Mouse (Mus musculus): ENCODE data around the gene Rce1. TPM values are rescaled to one million over a fixed set of nuclear protein-coding genes. Genes with fewer than 3 reads are reported as not detected.

Rce1 gene
- polyA plus RNA-seq (2015; fragmentation: Nextera tagmentation; extraction: Ambion mirVana): 51.0 and 51.9 TPM in 2 replicates

GRCm38 (mm10) chr19:4625179-4625828 is at the start of gene Rce1:
TSS of gene Rce1 (minus strand) at chr19:4625641.
- DNase-seq (ENCODE audit: low spot score): peak; percentile 91

GRCm38 (mm10) chr19:4672401-4672800 is 47.0 kb upstream of the Rce1 start:
- DNase-seq (ENCODE audit: low spot score): no peak

GRCm38 (mm10) chr19:4670776-4671175 is 45.3 kb upstream of the Rce1 start:
- no peak for DNase-seq (ENCODE audit: low spot score)

- DNase-seq (ENCODE audit: low spot score): no peak
These were observed 41.4 kb upstream of the Rce1 start for GRCm38 (mm10) chr19:4666815-4667214.

- no peak for DNase-seq (ENCODE audit: low spot score)
These were observed 32.7 kb upstream of the Rce1 start for GRCm38 (mm10) chr19:4658156-4658555.

GRCm38 (mm10) chr19:4646917-4647492 is 21.6 kb upstream of the Rce1 start:
- DNase-seq (ENCODE audit: low spot score): no peak

GRCm38 (mm10) chr19:4644271-4644670 is 18.8 kb upstream of the Rce1 start:
- no peak for DNase-seq (ENCODE audit: low spot score)

GRCm38 (mm10) chr19:4635986-4636385 is 10.5 kb upstream of the Rce1 start:
- DNase-seq (ENCODE audit: low spot score): no peak

- peak; percentile 55 for DNase-seq (ENCODE audit: low spot score)
These were observed 3.4 kb upstream of the Rce1 start for GRCm38 (mm10) chr19:4628819-4629218.

- DNase-seq (ENCODE audit: low spot score): no peak
These were observed 541 bp upstream of the Rce1 start for GRCm38 (mm10) chr19:4625829-4626535.

- no peak for DNase-seq (ENCODE audit: low spot score)
These were observed 849 bp downstream of the Rce1 start for GRCm38 (mm10) chr19:4624406-4625178.

GRCm38 (mm10) chr19:4624006-4624405 is 1.4 kb downstream of the Rce1 start:
- no peak for DNase-seq (ENCODE audit: low spot score)

GRCm38 (mm10) chr19:4623419-4623818 is 2.0 kb downstream of the Rce1 start:
- DNase-seq (ENCODE audit: low spot score): no peak

- DNase-seq (ENCODE audit: low spot score): no peak
These were observed 2.7 kb downstream of the Rce1 start for GRCm38 (mm10) chr19:4622780-4623179.

- DNase-seq (ENCODE audit: low spot score): no peak
These were observed 4.7 kb downstream of the Rce1 start for GRCm38 (mm10) chr19:4620721-4621120.

GRCm38 (mm10) chr19:4619461-4619860 is 6.0 kb downstream of the Rce1 start:
- DNase-seq (ENCODE audit: low spot score): no peak

GRCm38 (mm10) chr19:4618183-4618582 is 7.3 kb downstream of the Rce1 start:
- no peak for DNase-seq (ENCODE audit: low spot score)

GRCm38 (mm10) chr19:4616546-4616945 is 8.9 kb downstream of the Rce1 start:
- DNase-seq (ENCODE audit: low spot score): no peak

GRCm38 (mm10) chr19:4615151-4616093 is 10.0 kb downstream of the Rce1 start, which contains the start of gene Lrfn4:
TSS of gene Lrfn4 (minus strand) at chr19:4615667.
- peak; percentile 54 for DNase-seq (ENCODE audit: low spot score)

GRCm38 (mm10) chr19:4614305-4615150 is 10.9 kb downstream of the Rce1 start:
- DNase-seq (ENCODE audit: low spot score): no peak
